Mouse (Mus musculus) fibroblast of lung, adult 2 months (primary cell): ENCODE data around the gene Zfp938.
A peak's percentile ranks its signal among the peaks of the same experiment; 100 is the strongest.

Source experiments
- DNase-seq: peaks from one replicate; pipeline ENCODE4 v3.0.0-alpha.2; 2011; ENCODE audit warnings: low read depth

The Zfp938 gene

GRCm38 (mm10) chr10:82240742-82241400 lies at the start of gene Zfp938:
Zfp938 (minus strand) TSS chr10:82241280.
- DNase-seq = peak; percentile 79

DNA sequence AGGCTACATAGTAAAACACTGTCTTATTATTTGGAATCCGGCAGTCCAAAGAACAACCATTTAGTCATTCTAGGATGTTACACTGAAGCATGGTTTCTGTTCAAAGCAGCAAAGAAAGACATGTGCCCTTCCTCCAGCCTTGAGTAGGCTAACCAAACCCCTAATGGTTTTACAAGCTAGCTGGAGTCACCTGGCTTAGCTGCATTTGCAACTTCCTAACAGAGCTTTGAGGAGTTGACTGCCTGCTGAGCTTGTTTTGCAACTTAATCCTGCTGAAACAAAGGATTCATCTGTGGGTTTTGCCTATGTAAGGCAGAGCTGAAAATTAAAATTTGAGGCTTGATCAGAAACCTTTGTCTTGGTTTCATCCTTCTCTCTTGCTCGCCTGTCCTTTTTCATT lies 16.3 kb upstream of the Zfp938 start:
- no peak for DNase-seq

GRCm38 (mm10) chr10:82245021-82245420 lies 3.9 kb upstream of the Zfp938 start:
- DNase-seq = no peak

DNA sequence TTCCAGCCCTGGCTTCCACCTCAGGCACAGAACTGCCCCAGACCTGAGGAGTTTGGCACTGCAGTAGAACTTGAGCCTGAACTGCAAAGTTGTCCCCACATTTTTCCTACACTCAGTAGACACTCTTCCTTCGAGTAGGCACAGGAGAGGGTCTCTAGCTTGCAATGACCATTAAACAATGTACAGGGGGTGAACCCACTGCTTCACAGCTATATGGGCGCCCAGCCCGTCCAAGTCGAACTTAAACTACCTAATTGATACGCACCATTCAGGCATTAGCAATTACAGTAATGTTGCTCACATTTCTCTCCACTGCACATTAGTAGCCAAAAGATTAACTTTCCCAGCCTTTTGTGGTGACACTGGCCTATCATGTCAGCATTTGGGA lies 315 bp upstream of the Zfp938 start:
- no peak for DNase-seq

- peak; percentile 87 for DNase-seq
Observed at GRCm38 (mm10) chr10:82178257-82179064, 62.6 kb downstream of the Zfp938 start.
